Mouse (Mus musculus) thymus, postnatal 4 days (tissue): ENCODE measurements around the gene 4930595D18Rik.

Experiments
- DNase-seq: peaks from one replicate; pipeline ENCODE4 v3.0.0; 2021

4930595D18Rik gene

DNA sequence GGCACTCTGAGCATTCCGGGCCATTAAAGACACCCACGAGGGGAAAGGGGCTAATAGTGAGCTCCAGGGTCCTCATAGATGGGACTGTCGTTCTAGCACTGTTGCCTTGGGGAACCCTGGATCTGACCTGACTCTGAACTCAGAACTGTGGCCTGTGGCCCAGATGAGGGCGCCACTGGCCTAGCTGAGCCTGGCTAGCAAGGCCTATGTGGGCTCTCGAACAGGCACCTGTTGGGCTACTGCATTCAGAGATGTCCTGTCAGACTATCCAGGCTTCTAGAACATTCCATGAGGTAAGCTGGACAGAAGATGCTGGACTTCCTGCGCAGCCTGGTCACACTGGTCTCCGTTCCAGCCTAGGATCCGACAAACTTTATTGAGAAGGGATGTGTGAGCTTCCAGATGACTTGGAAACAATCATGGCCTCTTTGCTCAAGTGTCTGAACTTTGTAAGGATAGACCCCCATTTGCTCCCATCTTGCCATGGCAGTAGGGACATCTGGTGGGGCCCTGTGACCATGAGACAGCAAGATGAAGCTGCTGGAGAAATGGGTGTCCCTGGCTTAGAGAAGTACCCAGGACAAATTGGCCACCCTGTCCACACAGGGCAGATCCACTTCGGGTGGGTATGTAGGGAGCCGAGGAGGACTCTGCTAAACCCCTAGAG is 19.0 kb downstream of the 4930595D18Rik start:
- peak; percentile 72 for DNase-seq

DNA sequence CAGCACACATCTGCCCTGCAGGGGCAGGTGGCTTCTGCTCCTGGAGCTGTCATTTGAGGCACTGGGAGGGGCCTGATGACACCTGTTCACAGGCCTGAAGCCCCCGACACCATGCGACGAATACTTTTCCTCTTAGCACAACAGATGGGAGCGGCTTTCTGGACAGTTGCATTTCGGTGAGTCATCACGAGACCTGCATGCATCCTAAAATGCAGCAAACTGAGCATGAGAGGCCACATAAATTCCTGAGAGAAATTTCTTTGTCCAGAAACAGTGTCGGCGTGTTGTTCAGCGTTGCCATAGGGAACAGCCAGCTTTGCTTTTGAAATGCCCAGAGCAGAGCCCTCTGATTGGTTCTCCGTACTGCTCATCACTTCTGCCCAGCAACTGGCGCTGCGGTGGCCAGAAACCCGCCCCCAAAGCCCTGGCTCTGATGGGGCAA is 20.0 kb downstream of the 4930595D18Rik start:
- peak; percentile 88 for DNase-seq

- no peak for DNase-seq
Measured at GRCm38 (mm10) chr12:111162312-111163061, 21.8 kb downstream of the 4930595D18Rik start.

- no peak for DNase-seq
Measured at GRCm38 (mm10) chr12:111161943-111162311, 22.4 kb downstream of the 4930595D18Rik start.

GRCm38 (mm10) chr12:111160871-111161270 is 23.4 kb downstream of the 4930595D18Rik start:
- no peak for DNase-seq

DNA sequence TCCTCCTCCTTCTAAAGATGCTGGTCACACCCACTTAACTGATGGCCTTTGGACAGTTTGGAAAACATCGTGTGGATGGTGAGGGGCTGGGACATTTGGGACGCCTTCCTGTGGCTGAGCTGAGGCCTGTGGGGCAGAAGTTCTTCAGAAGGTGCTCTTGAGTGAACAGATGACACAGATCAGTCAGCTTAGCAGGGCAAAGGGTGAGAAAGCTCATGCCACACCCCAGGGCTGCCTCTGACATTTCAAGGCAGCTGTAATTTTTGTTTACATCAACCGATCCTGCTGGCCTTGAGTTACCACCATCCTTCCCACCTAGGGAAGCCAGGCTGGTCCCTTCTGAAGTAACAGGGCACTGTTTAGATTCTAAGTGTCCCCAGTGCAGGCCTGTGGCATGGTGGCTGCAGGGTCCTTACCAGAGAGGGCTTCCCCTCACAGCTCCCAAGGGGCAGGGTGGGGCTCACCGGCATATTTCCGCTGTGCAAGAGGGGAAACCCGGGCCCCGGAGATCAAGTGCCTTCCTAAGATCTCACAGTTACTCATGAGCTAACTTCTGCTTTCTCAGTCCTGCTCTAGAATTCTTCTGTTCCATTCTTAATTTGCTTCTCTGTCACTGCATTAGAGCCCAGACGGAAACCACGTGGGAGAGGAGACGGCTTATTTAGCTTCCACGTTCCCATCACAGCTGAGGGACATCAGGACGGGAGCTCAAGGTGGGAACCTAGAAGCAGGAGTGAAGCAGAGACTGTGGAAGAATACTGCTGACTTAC is 24.4 kb downstream of the 4930595D18Rik start:
- DNase-seq: peak; percentile 80

GRCm38 (mm10) chr12:111155756-111156155 is 28.5 kb downstream of the 4930595D18Rik start:
- no peak for DNase-seq

DNA sequence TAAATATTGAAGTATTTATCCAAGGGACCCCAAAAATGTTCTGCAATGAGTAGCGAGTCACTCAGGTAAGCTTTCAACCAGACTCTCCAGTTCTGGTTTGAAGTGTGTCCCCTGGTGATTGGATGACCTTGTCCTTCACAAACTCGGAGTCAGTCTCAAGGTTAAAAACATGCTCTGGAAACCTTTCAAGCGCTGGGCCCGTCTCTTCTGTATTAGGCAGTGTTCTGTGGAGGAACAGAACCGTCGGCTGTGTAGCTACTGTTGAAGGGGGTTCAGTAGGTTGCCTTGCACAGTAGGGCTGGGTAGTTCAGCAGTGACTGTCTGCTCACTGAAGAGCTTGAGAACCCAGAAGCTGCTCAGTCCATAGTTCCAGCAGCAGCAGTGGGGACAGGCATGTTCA is 29.6 kb downstream of the 4930595D18Rik start:
- DNase-seq: no peak

GRCm38 (mm10) chr12:111153946-111154345 is 30.3 kb downstream of the 4930595D18Rik start:
- DNase-seq: no peak

DNA sequence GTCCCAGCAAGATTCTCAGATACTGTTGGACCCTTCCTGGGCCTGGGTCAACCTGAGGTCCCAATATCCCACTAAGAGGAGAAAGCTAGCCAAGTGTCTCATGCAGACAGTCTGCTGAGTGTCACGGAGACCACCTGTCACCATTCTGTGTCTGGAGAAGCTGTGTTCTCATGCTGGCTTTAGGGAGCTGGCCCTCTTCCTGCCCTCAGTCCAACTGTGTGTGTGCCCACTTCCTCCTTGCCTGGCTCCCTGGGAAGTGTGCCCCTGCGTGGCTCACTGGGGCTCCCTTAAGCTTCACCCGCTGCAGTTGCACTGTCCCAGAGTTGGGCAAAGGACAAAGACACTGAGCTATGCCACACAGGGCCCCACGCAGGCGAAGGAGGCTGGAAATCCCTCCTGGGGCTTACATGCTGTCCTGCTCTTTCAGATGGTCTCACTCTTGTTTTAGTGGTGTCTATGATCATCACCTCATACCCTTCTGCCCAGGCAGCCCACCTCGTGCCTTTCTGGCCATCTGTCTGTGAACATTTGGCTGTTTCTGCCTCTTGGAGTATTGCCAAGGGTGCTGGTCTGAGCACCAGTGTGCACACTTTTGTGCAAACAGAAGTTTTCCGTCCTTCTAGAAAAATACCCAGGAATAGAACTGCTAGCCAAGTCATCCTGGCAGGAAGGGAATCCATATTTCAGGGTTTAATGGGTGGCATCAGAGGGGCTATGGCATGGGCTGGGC is 31.1 kb downstream of the 4930595D18Rik start:
- DNase-seq: no peak

- DNase-seq: no peak
Measured at GRCm38 (mm10) chr12:111152579-111152978, 31.7 kb downstream of the 4930595D18Rik start.

GRCm38 (mm10) chr12:111151422-111152156 is 32.7 kb downstream of the 4930595D18Rik start:
- no peak for DNase-seq

GRCm38 (mm10) chr12:111150236-111150596 is 34.1 kb downstream of the 4930595D18Rik start:
- peak; percentile 91 for DNase-seq

DNA sequence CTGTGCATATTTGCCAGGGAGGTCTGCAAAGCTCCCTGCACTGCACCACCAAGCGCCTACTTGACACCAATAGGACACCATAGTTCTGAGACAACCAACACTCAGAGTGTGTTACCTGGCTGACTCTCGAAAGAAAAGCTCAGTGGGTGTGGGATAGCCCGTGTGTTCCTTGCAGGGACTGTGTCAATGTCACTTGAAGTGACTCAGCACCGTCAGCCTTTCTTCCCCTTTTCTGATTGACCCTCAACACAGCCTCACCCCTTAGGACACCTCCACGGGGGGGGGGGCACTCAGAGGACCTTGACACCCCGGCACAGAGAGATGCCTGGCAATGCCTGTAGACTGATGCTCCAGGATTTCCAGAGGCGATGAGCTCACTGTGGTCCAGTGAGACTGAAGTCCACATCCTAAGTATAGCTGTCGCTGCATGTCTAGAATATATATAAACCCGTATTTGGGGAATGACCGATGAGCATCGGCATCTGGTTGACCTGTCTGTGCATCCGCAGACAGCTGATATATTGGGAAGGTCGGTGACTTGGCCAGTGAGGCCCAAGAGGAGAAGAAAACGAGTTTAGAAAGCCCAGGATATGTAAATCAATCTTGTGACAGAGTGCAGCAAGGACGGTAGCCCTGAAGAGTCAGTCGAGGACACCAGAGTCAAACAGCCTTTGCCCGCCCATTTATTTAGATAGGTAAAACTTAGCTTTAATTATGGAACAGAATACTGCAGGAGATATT is 34.6 kb downstream of the 4930595D18Rik start:
- no peak for DNase-seq

- no peak for DNase-seq
Measured at GRCm38 (mm10) chr12:111145269-111145668, 39.0 kb downstream of the 4930595D18Rik start.

DNA sequence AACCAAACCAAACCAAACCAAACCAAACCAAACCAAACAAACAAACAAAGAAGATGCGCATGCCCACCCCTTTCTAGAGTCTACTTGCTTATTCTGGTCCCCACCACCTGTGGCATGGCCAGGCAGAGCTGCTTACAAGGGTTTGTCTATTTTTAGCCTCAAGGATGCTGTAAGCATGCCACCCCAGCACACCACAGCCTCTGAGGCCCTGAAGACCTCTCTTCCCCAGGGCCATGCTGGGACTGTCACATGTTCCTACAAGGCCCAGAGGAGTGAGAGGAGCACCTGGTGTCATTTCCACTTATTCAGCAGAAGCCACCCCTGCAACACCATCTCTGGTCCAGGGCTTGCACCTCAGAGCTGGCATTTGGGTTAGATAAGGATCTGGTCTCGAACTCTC is 39.7 kb downstream of the 4930595D18Rik start:
- DNase-seq: no peak

GRCm38 (mm10) chr12:111143509-111144063 is 40.7 kb downstream of the 4930595D18Rik start:
- DNase-seq: no peak

GRCm38 (mm10) chr12:111143005-111143508 is 41.2 kb downstream of the 4930595D18Rik start:
- DNase-seq: peak; percentile 64

GRCm38 (mm10) chr12:111137079-111137478 is 47.2 kb downstream of the 4930595D18Rik start:
- DNase-seq: no peak

- DNase-seq: no peak
Measured at GRCm38 (mm10) chr12:111135953-111136352, 48.3 kb downstream of the 4930595D18Rik start.
